Mouse (Mus musculus): ENCODE results near the gene Krt19.

Krt19 gene

DNA sequence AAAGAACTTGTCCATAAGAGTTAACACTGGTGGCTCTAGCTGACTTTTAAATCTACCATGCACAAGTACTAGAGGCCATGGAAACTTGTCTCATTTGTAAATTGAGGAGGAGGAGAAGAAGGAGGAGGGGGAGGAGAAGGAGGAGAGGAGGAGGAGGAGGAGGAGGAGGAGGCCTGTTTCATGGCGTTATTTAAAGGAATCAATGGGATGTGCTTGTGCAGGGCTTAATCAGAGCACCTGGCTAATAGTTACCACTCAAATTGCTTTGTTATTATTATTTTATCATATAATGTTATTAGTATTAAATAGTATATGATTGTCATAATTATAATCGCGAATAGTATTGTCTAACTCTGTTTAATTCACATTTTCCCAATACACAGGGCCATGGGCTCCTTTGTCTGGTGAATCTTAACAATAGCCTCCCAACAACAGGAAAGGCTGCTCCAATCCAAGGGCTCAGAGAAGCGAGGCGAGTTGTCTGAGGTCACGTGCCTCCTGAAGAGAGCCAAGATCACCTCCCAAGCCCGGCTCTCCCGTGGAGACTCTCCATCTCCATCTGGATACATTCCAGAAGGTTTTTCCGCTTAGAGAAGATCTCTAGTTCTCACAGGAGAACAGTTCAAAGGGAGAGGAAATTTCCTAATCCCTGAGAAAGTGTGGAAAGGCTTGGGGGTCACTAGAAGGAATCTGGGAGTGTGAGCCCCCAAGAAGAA, at the start of gene Krt19:
Gene Krt19, minus strand, starts transcription at position 51 of the 716 bp plus-strand sequence.
- no peak for DNase-seq (ENCODE audit: low read depth, low spot score)

DNA sequence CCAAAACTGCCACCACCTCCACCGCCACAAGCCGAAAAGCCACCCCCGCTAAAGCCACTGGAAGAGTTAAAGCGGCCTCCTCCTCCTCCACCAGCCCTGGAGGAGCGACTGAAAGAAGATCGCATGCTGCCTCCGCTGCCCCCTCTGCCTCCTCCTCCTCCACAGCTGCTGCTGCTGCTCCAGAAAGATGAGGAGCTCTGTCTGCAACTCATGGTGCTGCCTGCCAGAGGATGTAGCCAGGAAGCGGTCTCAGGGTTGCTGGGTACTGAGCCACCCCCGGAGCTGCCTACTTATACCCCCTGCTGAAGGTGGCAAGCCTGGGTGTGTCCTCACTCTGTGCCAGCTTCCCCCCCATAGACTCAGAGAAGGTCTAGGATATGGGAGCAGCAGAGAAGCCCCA, 44.5 kb upstream of the Krt19 start, which contains the start of gene Krt9:
Gene Krt9, minus strand, starts transcription at position 255 of the 400 bp plus-strand sequence.
- no peak for DNase-seq (ENCODE audit: low read depth, low spot score)

DNA sequence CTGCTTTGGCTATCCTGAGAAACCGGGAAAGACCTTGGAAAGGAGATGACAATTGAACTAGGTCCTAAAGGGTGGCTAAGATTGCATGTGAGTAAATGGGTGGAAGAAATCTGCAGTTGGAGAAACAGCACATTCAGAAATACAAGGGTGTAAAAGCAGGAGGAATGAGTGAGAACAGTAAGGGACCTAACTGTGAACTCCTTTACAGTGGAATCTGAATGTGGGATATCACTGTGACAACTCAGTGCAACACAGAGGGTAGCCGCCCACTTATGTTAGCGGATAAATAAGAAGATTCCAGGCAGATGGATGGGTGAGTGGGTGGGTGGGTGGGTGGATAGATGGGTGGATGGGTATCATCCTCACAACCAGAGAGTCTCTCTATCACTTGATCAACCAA, 43.4 kb upstream of the Krt19 start:
- DNase-seq (ENCODE audit: low read depth, low spot score), result no peak

DNA sequence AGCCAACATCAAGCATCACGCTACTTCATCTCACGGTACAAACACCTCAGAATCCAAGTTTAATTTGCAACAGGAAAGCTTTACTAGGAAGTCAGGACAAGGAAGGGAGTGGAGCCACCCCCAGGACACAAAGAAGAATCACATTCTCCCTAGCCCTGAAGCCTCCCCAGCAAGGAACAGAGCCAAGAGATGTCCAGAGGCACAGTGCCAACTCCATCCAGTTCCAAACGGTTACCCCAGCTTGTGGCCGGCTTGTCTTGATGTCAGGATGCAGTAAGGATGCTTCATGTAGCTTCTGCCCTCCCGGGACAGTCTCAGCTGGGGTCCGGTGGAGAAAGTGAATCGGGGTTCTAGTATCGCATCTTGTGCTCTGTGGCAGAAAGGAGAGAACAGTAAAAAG, 38.3 kb upstream of the Krt19 start:
- no peak for DNase-seq (ENCODE audit: low read depth, low spot score)

DNA sequence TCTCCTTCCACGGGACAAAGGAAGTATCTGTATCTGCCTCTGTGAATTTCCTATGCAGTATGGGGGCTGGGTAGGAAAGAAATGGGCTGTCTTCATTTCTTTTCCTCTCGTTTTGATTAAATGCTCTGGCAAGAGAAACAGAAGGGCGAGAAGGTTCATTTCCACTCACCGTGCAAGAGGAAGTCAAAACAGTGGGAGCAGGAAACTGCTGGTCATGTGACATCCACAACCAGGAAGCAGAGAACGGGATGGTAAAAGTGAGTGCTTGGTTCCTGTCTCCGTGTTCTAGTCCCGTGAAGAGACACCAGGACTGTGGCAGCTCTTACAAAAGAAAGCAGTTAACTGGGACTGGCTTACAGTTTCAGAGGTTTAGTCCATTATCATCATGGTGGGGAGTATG, 33.3 kb upstream of the Krt19 start:
- no peak for DNase-seq (ENCODE audit: low read depth, low spot score)

DNA sequence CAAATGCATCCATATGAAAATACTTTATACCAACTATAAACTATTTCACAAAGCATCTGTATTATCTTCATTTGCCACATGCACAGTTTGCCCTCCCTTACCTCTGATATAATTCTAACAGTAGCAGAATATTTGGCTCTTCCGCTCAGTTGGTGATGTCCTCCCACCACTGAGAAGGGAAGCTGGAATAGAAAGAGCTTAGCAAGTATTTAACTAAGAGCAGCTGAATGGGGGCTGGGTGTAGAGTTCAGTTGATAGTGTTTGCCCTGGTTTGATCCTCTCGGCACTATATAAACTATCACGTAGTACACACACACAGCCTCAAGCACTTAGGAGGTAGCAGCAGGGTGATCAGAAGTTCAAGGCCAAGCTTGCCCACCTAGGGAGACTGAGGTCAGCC, 30.8 kb upstream of the Krt19 start:
- DNase-seq (ENCODE audit: low read depth, low spot score), result no peak

DNA sequence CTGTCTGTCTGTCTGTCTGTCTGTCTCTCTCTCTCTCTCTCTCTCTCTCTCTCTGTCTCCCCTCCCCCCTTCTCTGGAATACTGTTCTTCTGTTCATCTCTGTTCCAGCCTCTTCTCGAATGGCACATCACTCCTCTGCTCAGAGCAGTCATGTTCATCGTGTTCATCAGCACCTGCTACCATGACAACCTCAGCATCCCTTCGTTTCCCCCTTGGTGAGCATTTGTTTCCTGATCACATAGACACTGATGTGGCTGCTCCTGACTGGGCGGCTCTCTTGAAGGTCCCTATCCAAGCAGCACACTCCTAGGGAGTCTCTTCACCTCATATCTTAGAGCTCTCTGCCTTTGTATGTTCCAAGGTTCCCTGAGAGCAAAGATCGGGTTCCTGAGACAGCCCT, 29.8 kb upstream of the Krt19 start:
- DNase-seq (ENCODE audit: low read depth, low spot score), result no peak

DNA sequence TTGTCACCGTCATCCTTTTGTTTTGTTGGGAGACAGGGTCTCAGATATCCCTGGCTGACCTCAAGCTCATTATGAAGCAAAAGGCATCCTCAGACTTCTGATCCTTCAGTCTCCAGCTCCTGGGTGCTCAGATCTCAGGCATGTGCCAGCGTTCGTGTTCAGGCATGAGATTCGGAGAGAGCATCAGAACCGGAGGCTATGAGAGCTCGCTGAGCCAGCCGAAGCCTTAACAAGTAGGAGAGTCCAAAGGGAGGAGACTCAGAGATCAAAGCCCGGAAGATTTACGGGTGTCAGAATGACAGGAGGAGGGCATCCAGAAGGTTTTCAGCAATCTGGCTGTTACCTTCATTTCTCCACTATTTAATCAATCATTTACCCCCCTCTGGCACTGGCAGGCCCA, 28.3 kb upstream of the Krt19 start:
- no peak for DNase-seq (ENCODE audit: low read depth, low spot score)

DNA sequence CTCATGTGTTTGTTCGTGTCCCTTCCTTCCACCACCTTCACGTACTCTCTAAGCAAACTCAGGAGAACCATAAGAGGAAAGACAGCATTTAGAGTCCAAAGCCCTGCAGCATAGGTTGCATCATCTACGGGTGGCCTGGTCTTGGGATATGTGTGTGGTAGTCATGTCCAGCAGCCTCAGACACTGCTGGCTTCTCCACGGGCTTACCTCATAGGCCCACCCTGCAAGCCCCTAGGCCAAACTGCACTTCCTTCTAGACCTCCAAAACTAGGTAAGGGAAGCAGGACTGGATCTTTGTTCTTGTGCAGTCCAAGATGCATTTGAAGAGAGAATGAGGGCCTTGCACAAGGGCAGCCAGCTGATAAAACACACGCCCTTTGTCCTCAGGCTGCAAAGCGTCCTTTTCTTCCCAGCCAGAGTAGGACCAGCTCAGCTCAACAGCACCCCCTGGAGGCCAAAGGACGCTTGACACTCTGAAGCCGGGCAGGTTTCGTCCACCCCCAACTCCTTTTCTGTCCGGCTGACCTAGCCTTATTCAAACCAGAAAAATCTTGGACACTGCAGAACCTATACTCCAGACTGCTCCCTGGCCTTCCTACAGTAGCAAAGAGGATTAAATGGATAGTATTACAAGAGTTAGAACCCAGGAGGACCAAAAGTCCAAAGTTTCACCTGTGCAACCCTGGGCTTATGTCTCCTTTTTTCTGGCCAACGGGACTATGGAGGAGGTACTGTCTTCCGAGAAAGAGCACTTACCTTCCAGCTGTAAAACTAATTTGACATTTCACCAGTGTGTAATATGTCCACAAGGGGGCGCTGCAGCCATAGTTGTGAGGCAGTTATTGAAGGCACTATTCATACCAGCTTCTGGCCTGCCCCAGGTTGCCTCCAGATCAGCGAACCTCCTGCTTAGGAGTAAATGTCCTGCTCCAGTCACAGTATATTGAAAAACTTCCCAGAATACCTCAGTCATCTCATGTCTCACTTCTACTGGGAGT, 20.6 kb upstream of the Krt19 start:
- DNase-seq (ENCODE audit: low read depth, low spot score), result peak; percentile 33

DNA sequence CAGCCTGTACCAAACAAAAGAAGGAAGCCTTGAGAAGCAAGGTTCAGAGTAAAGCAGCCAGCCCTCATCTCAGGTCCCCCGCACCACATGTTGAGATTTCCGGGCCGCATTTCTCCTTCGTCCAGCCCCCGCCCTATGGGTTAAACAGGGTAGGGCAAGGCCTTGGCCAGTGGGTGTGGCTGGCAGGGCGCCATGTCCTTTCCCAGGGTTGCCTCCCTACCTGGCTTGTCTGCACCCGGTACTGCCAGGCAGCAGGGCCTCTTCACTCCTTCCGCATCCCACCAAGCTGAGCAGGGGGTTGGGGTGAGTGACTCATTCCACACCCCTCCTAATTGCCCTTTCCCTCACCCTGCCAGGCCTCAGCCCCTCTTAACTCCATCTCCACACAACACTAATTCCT, 19.6 kb upstream of the Krt19 start:
- DNase-seq (ENCODE audit: low read depth, low spot score), result no peak

DNA sequence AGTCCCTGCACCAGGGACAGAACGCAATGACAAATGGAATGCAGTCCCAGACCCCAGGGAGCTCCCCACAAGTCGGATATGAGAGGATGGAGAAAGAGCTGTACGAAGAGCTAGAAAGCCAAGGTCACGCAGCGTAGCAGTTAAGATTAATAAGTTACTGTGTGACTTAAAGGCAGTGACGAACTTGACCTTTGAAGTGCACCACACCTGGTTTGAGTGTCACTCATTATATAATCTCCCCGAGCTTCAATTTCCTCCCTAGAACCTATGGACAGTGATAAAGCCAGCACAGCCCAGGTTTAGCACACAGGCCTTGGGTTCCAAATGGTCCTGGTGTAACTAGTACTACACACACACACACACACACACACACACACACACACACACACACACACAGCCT, 15.9 kb upstream of the Krt19 start:
- no peak for DNase-seq (ENCODE audit: low read depth, low spot score)

DNA sequence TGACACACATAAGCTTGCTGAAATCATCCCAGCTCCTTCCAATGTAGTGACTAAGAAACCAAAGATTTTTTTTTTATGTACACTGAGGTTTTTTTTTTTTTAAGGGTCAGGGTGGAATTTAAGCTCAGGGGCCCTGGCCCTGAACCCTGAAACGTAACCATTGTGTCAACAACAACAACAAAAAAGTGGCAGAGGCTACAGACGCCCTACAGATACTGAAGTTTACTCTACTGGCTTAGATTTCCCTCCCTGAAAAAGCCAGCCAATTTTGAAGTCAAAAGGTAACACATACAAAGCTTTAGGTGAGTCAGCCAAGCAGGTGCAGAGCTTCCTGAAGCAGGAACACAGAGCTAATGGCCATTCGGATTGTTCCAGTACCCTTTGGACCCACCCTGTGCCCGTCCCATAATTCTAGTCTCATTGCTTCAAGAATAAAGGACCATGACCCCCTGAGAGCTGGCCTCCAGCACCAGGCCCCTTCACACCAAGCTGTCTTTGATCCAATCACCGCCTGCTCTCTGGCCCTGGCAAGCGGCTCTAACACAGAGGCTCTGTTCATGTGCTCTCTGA, 9.5 kb upstream of the Krt19 start:
- DNase-seq (ENCODE audit: low read depth, low spot score), result no peak

DNA sequence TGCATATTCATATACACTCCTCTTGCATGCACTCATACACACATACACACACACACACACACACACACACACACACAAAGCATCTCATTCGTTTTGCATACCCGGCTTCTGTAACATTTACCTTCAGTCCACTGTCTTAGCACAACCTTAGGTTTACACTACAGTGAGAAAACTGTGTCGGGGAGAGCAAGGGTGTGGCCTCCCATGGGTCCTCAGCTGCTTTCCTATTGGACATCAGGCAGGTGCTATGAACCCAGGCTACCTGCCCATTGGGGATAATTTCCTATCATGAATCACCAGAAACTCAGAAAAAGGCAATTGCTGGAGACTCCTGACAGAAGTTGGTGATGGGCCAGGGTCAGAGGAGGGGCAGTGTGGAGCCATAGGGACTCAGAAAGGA, 8.9 kb upstream of the Krt19 start:
- DNase-seq (ENCODE audit: low read depth, low spot score), result no peak

DNA sequence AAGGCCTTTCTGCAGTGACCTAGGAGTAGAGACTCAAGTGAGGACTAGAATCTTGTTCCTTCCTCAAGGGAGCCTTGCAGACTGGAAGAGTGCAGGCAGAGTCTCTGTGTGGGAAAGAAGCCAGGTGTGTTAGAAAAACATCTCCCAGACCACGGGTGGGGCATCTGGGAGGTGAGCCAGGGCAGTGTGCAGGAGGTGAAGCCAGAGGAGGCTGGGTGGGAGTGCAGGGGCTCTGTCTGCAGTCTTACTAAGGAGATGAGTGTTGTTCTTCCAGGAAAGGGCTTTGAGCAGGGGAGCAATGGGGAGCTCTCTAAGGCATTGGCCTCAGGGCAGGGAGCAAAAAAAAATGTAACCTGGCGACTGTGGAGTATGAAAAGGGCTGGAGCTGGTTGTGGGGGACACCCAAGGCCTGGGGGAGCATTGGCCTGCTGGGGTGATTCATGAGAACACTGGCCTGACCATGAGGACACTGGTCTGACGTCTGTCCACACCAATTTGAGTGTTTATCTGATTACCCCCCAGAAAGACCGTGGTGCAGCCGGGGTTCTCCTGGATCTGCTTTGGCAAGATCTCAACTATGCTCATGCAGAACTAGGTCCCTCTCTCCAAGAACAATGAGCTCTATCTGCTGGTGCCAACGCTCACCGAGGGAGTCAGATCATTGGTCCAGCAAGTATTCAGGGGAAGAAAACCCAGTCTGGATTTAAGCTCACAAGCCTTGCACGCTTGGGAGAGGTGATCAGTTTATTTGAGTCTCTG, 7.2 kb upstream of the Krt19 start:
- DNase-seq (ENCODE audit: low read depth, low spot score), result no peak

DNA sequence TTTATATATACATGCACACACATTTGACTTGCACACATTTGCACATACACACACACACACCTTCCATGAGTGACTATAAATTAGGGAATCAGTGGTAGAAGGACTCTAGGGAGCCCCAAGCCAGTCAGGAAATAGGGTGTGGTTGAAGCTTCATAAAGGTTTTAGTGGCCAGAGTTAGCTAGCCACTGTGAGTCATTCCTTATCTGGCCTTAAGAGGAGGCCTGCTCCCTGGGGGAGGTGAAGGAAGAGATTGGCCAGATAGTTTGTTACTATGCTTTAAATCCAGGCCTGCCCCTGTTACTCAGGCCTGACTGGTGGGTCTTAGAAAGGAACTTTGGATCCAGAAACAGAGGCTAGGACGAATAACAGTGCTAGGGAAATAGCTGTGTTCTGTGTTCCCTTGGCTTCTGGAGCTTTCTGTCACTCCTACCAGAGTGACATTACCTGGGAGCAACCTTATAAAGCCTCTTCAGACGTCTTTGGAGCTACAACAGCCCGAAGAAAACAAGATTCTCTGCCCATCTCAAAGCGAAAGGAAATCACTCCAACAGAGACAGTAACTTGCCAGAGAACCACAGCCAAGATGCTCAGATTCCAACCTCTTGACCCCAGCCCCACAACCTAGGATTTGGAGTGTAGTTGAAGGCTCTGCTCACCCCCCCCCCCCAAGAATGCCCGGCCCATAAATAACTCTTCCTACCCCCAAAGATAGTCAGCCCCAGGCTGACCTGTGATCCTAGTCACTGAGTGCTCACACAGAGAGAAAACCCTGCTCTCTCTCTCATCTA, 705 bp downstream of the Krt19 start:
- no peak for DNase-seq (ENCODE audit: low read depth, low spot score)

DNA sequence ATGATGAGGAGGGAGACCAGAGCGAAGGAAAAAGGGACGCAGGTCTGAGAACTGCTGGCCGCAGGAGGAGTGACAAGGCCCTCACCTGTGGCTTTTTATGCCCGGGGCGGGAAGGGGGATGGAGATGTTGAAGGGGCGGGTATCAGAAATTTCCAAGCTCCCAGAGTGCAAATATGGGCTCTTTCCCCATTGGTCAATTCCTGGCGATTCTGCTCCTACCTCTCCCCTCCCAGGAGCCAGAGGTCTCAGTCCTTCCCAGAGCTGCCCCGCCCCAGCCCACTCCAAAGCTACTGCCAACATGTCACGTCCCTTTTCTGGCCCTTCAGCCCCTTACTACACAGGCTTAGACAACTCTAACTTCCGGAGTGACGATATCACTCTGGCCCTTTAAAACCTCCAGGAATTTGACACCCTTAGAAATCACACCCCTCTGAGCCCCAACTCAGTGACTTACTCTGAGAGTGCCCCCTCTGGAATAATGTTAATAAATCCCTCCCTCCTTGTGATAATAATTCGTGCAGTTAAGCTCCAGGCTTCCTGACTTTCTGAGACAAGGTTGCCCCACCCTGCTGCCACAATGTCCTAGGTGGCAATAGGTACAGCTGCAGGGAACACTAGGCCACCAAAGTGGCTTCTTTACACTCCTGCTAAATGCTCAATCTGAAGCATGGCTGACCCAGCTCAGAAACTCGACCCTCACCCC, 2.5 kb downstream of the Krt19 start:
- DNase-seq (ENCODE audit: low read depth, low spot score), result no peak

DNA sequence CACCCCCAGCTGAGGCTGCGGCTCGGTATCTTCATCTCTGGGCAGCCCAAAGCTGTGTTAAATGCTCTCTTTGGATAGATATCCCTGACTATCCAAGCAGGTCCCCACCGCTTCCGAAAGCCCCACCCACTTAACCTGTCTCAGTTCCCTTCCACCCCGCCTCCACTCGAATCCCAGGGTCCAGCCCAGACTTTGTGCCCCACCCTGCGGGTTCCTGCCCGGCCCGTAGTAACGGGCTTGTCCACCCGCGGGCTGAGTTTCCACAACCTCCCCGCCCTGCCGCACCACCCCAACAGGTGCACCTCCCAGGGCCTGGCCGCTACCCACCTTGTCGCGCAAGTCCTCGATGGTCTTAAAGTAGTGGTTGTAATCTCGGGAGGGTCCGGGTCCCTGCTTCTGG, 3.4 kb downstream of the Krt19 start:
- DNase-seq (ENCODE audit: low read depth, low spot score), result no peak

DNA sequence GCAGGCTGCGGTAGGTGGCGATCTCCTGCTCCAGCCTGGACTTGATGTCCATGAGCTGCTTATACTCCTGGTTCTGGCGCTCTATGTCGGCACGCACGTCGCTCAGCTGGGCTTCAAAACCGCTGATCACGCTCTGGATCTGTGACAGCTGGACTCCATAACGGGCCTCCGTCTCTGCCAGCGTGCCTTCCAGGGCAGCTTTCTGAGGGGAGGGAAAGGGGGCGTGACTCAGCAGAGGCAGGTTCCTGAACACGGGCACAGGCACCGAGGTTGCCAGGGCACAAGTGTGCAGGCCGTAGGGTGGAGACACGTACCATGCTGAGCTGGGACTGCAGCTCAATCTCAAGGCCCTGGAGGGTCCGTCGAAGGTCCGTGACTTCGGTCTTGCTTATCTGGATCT, 7.5 kb downstream of the Krt19 start:
- DNase-seq (ENCODE audit: low read depth, low spot score), result peak; percentile 37

DNA sequence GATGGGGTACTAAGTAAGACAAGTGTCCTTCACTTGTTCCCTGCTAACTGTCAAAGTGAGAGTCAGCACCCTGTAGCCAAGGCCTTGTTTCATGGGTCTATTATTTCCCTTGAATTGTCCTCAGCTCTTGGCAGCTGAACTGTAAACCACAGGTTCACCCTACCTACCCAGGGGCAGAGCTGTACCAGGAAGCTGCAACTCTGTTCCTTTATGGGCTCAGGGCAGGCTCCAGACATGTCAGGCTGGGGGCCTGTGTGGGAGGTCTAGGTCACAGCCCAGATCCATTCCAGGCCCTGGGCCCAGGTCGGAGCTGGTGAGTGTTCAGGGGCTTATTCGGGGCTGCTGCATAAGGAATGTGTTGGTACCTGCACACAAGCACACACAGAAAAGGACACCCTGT, 9.1 kb downstream of the Krt19 start:
- DNase-seq (ENCODE audit: low read depth, low spot score), result no peak

DNA sequence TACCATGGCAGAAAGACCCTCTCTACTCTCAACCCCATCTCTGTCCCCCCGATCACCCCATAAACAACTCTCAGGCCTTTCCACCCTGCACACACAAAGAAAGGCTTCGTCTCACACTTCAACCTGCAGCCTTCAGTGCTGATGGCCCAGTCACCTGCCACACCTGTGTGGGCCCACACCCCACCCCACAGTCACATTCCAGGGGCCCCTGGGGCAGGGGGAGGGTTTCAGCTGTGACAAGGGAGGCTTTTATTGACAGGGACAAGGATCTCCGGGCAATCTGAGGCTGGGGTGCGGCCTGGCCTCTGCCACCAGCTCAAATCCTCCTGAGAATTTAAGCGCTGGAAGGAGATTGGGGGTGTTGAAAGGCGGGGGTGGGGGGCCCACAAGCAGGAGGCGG, 9.7 kb downstream of the Krt19 start:
- no peak for DNase-seq (ENCODE audit: low read depth, low spot score)
